Mouse (Mus musculus) T-helper 17 cell (primary cell): ENCODE data around the gene Nbeal2.

Experiments used
- in situ Hi-C, 2 experiments: fragments of 300-600 bp; cut with MboI, MseI; formaldehyde crosslinking; loops; 1 replicate in 1 of 2; 2 replicates in 1 of 2; pipeline ENCODE4 v1.15.1; 2025; ENCODE audit warnings: high pct_unique_total_duplicates in 2 of 2

The Nbeal2 gene

GRCm38 (mm10) chr9:110620180-110620579, 33.8 kb downstream of the Nbeal2 start:
- in situ Hi-C loops: loop anchor here in 1 of 2 experiments (25.0 kb wide), 1 partner anchor 183 kb away; no protein-coding TSS in a partner anchor

GRCm38 (mm10) chr9:110617081-110617480, 36.9 kb downstream of the Nbeal2 start:
- in situ Hi-C loops: loop anchor here in 1 of 2 experiments (25.0 kb wide), 1 partner anchor 180 kb away; no protein-coding TSS in a partner anchor

- in situ Hi-C loops: loop anchor here in 1 of 2 experiments (25.0 kb wide), 1 partner anchor 174 kb away; no protein-coding TSS in a partner anchor
Observed at GRCm38 (mm10) chr9:110611471-110611870, 42.5 kb downstream of the Nbeal2 start.

- in situ Hi-C loops: no loop called here
Observed at GRCm38 (mm10) chr9:110583521-110583920, 70.4 kb downstream of the Nbeal2 start.

GRCm38 (mm10) chr9:110582161-110582560, 71.8 kb downstream of the Nbeal2 start:
- in situ Hi-C loops: no loop called here
